Mouse (Mus musculus) CH12.LX (cell line): ENCODE measurements at regions not wholly inside any gene's neighbourhood (a gene's known extent, or its start where the extent isn't known, plus 50 kb on each side); places are given as distances from the start of the nearest gene placed in this dataset.

Source experiments
- DNase-seq: peaks from one replicate; pipeline ENCODE4 v3.0.0-alpha.2; 2013; ENCODE audit errors: extremely low read depth
- H3K27ac ChIP-seq: 2 replicates; pipeline ENCODE4 v1.5.1; 2012; ENCODE audit warnings: low read depth, mild to moderate bottlenecking, control low read depth, moderate library complexity; ENCODE audit not compliant: insufficient read depth
- H3K27me3 ChIP-seq: replicated peaks from 2 replicates; pipeline ENCODE3; 2012; ENCODE audit warnings: inconsistent platforms
- H3K36me3 ChIP-seq, 2 experiments: replicated peaks in 1 of 2; 2 replicates each; pipeline versions ENCODE3 to v1.6.1; 2012; ENCODE audit warnings: inconsistent platforms in 1 of 2, low read length in 1 of 2, mild to moderate bottlenecking in 1 of 2, mixed read lengths in 1 of 2, moderate library complexity in 1 of 2; ENCODE audit not compliant: control insufficient read depth in 1 of 2, insufficient read depth in 1 of 2
- H3K4me1 ChIP-seq, 2 experiments: 2 replicates each; pipeline ENCODE4 v1.6.1; 2012; ENCODE audit warnings: inconsistent platforms in 1 of 2, moderate library complexity in 1 of 2; ENCODE audit not compliant: insufficient read depth in 2 of 2, control insufficient read depth in 1 of 2
- H3K4me2 ChIP-seq: 2 replicates; pipeline ENCODE4 v1.6.1; 2012; ENCODE audit warnings: low read depth, mild to moderate bottlenecking, control low read depth; ENCODE audit not compliant: poor library complexity, insufficient read depth, severe bottlenecking
- H3K4me3 ChIP-seq, 3 experiments: fragments of 150-350 bp in 1 of 3; sonication (generic) in 1 of 3; replicated peaks in 1 of 3; 2 replicates each; pipeline versions ENCODE3 to v1.5.1; 2011 to 2012; ENCODE audit warnings: low read depth in 2 of 3, low read length in 2 of 3, mild to moderate bottlenecking in 2 of 3, moderate library complexity in 2 of 3, control low read depth in 1 of 3, improper control_type of control experiment in 1 of 3, inconsistent platforms in 1 of 3, mixed read lengths in 1 of 3; ENCODE audit not compliant: poor library complexity in 1 of 3
- H3K79me2 ChIP-seq: replicated peaks from 2 replicates; pipeline ENCODE4 v1.6.1; 2012; ENCODE audit warnings: mild to moderate bottlenecking, moderate library complexity; ENCODE audit not compliant: control insufficient read depth, poor library complexity, insufficient read depth, severe bottlenecking; ENCODE audit errors: extremely low read depth
- H3K9ac ChIP-seq: 2 replicates; pipeline ENCODE4 v1.6.1; 2012; ENCODE audit warnings: low read depth, mild to moderate bottlenecking, control low read depth, moderate library complexity; ENCODE audit not compliant: insufficient read depth
- H3K9me3 ChIP-seq: replicated peaks from 2 replicates; pipeline ENCODE3; 2012; ENCODE audit warnings: low read length, inconsistent platforms, mixed read lengths
- CHD1 ChIP-seq: IDR thresholded peaks from 2 replicates; pipeline ENCODE4 v1.6.1; 2012; ENCODE audit warnings: low read depth, low read length, improper control_type of control experiment, inconsistent platforms
- CHD2 ChIP-seq: IDR thresholded peaks from 2 replicates; pipeline ENCODE4 v1.6.1; 2011; ENCODE audit warnings: low read length, improper control_type of control experiment
- E2F4 ChIP-seq: IDR thresholded peaks from 2 replicates; pipeline ENCODE4 v1.6.1; 2011; ENCODE audit warnings: low read depth, low read length, improper control_type of control experiment; ENCODE audit not compliant: insufficient replicate concordance
- HCFC1 ChIP-seq: IDR thresholded peaks from 2 replicates; pipeline ENCODE4 v1.6.1; 2012; ENCODE audit warnings: low read depth, mild to moderate bottlenecking, inconsistent platforms, low read length, improper control_type of control experiment
- IRF4 ChIP-seq: IDR thresholded peaks from 2 replicates; pipeline ENCODE4 v1.6.1; 2014; ENCODE audit warnings: low read depth, mild to moderate bottlenecking, inconsistent platforms, low read length, improper control_type of control experiment
- JUN ChIP-seq: IDR thresholded peaks from 2 replicates; pipeline ENCODE4 v1.6.1; 2011; ENCODE audit warnings: low read depth, mild to moderate bottlenecking, low read length, improper control_type of control experiment, moderate library complexity; ENCODE audit not compliant: insufficient read depth
- JUND ChIP-seq: conservative IDR thresholded peaks from 2 replicates; pipeline ENCODE4 v1.6.1; 2011; ENCODE audit warnings: low read depth, low read length, improper control_type of control experiment
- MAFK ChIP-seq: IDR thresholded peaks from 2 replicates; pipeline ENCODE4 v1.6.1; 2011; ENCODE audit warnings: low read length, improper control_type of control experiment; ENCODE audit not compliant: insufficient replicate concordance
- MAZ ChIP-seq: IDR thresholded peaks from 2 replicates; pipeline ENCODE4 v1.6.1; 2012; ENCODE audit warnings: low read depth, mild to moderate bottlenecking, inconsistent platforms, low read length, improper control_type of control experiment, moderate library complexity
- MXI1 ChIP-seq: IDR thresholded peaks from 2 replicates; pipeline ENCODE4 v1.6.1; 2011; ENCODE audit warnings: mild to moderate bottlenecking, low read depth, low read length, improper control_type of control experiment
- NELFE ChIP-seq: IDR thresholded peaks from 2 replicates; pipeline ENCODE4 v1.6.1; 2011; ENCODE audit warnings: low read depth, low read length, improper control_type of control experiment
- NRF1 ChIP-seq: IDR thresholded peaks from 2 replicates; pipeline ENCODE4 v1.6.1; 2014; ENCODE audit warnings: low read depth, mild to moderate bottlenecking, inconsistent platforms, low read length, improper control_type of control experiment, moderate library complexity
- POLR2A ChIP-seq: IDR thresholded peaks from 2 replicates; pipeline ENCODE4 v1.6.1; 2011; ENCODE audit warnings: low read depth, mild to moderate bottlenecking, improper control_type of control experiment, low read length
- RCOR1 ChIP-seq: conservative IDR thresholded peaks from 2 replicates; pipeline ENCODE4 v1.6.1; 2012; ENCODE audit warnings: low read depth, mild to moderate bottlenecking, inconsistent platforms, low read length, improper control_type of control experiment
- SMC3 ChIP-seq: IDR thresholded peaks from 2 replicates; pipeline ENCODE4 v1.6.1; 2011; ENCODE audit warnings: low read depth, low read length, improper control_type of control experiment
- UBTF ChIP-seq: IDR thresholded peaks from 2 replicates; pipeline ENCODE4 v1.6.1; 2012; ENCODE audit warnings: low read depth, mild to moderate bottlenecking, inconsistent platforms, low read length, improper control_type of control experiment, moderate library complexity
- USF2 ChIP-seq: conservative IDR thresholded peaks from 2 replicates; pipeline ENCODE4 v1.6.1; 2011; ENCODE audit warnings: low read depth, low read length, improper control_type of control experiment
- ZKSCAN1 ChIP-seq: IDR thresholded peaks from 2 replicates; pipeline ENCODE4 v1.6.1; 2012; ENCODE audit warnings: low read depth, inconsistent platforms, low read length, improper control_type of control experiment, borderline replicate concordance
- ZMIZ1 ChIP-seq: IDR thresholded peaks from 2 replicates; pipeline ENCODE4 v1.6.1; 2012; ENCODE audit warnings: low read depth, mild to moderate bottlenecking, inconsistent platforms, low read length, improper control_type of control experiment
- dilution Hi-C: fragments of 300-500 bp; cut with MboI; formaldehyde crosslinking; loops from 2 replicates; pipeline ENCODE4 v1.14.3; 2020; ENCODE audit warnings: low sequenced_read_pairs; ENCODE audit not compliant: extremely low pct_unique_long_range_greater_than_20kb, extremely low pct_ligation_motif_present
- in situ Hi-C: fragments of 300-500 bp; cut with MboI; formaldehyde crosslinking; loops from 3 replicates; pipeline ENCODE4 v1.14.3; 2019; ENCODE audit warnings: low sequenced_read_pairs, low pct_ligation_motif_present, low pct_unique_long_range_greater_than_20kb, mixed read lengths

DNA sequence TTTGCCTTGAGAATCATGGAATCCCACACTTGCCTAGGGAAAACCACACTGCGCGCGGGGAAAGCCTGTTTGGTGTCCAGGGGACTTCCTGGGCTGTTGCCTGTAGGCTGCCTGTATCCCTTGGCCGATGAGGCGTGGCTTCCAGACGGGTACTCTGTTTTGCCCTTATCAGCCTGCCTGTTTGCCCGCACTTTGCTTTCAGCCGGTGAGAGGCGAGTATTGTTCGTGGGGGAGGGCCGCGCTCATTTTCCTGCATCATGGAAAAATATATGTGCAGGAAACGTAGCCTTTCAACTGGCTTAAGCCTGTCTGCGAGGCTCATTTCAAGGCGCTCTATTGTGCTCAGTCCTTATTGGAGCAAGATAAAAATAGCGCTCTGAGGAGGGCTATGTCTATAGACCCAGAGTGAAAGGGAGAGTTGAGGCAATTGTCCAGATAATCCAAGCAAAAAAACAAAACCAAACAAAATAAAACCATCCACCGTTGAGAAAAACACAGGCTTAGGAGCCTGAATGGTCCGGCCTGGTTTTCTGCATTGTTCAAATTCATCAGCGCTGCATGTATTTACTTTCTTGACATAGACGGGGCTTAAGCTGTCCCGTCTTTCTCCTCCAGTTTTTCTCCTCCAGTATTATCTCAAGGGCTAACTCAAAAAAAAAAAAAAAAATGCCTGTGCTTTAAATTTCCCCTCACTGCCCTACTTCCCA is 67.9 kb downstream of the Klf5 start:
- Histone ChIP-seq H3K4me2 (no peak overlapping the region), H3K9ac (no peak overlapping the region), H3K9me3 (no peaks in the 10 kb centered on the region), H3K79me2 (no peaks in the 10 kb centered on the region), H3K4me3 (no peak overlapping the region), H3K36me3 (no peaks in the 10 kb centered on the region), H3K27ac (no peak overlapping the region), H3K27me3 (no peaks in the 10 kb centered on the region), H3K4me1 (no peaks in the 10 kb centered on the region)
- dilution Hi-C loops: no loop called here
- TF ChIP-seq CHD2: no peak
- TF ChIP-seq USF2: no peak
- no peak for TF ChIP-seq ZMIZ1
- no peak for TF ChIP-seq ZKSCAN1
- TF ChIP-seq RCOR1: no peak
- TF ChIP-seq UBTF: no peak
- no peak for TF ChIP-seq HCFC1
- TF ChIP-seq POLR2A: no peak
- TF ChIP-seq CHD1: no peak
- no peak for TF ChIP-seq MXI1
- DNase-seq: no peak
- in situ Hi-C loops: no loop called here

DNA sequence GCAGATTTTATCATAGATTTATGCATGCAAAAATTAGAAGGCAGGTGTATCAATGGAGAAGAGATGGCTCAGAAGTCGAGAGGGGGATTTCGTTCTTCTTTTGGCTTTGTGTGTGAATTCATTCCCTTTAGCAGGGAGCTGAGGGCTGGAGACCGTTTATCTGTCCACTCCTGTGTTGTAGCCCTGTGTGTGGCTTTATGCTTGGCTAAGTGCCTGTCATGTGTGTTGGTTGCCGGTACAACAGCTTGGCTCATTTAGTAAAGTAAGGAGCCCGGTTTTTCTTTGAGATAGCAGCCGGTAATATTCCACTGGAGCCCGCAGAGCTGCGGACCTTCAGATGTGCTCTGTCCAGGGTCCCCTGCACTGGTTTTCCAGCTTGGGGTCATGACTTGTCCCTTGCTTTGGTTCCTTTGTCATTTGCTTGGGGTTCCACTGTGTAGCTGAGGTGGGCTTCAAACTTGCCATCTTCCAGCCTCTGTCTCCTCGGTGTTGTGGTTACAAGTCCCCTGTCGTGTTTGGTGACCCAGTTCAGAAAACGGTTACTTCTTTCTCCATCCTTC is 68.6 kb downstream of the Klf5 start:
- TF ChIP-seq IRF4 (no peak), RCOR1 (no peak), JUND (no peak), E2F4 (no peak)
- TF ChIP-seq, all 38 proteins: peak for 0
- no peaks in the 10 kb centered on the region for H3K27me3 ChIP-seq
- H3K36me3 ChIP-seq: no peaks in the 10 kb centered on the region
- H3K9me3 ChIP-seq: no peaks in the 10 kb centered on the region
- no peak overlapping the region for H3K27ac ChIP-seq
- H3K9ac ChIP-seq: no peak overlapping the region
- dilution Hi-C loops: no loop called here
- H3K4me1 ChIP-seq: no peaks in the 10 kb centered on the region
- H3K4me2 ChIP-seq: no peak overlapping the region
- DNase-seq: no peak
- no peak overlapping the region for H3K4me3 ChIP-seq
- in situ Hi-C loops: no loop called here
- no peaks in the 10 kb centered on the region for H3K79me2 ChIP-seq

DNA sequence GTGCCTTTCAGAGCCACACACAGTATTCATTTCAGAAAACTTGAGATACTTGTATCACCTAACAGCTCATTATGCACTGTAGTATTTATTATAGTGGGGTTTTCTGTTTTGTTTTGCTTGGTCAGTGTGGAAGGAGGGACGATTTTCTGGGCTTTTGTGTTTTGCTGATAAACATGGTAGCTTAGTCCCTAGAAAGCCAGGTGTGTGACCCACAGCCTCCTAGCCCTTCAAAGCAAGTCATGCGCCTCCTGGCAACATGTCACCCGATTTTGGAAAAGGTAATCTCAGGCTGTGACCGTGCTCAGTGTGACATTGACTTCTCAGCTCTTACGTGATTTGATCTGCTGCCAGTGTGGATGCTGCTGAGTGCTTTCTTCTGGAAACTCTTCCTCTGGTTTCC is 70.9 kb downstream of the Klf5 start:
- in situ Hi-C loops (no loop called here), dilution Hi-C loops (no loop called here)
- H3K27me3 ChIP-seq: no peaks in the 10 kb centered on the region
- no peak for TF ChIP-seq CHD2
- TF ChIP-seq ZMIZ1: no peak
- no peak for TF ChIP-seq JUN
- TF ChIP-seq MXI1: no peak
- TF ChIP-seq NELFE: no peak
- TF ChIP-seq MAZ: no peak
- no peak for TF ChIP-seq MAFK
- no peak for TF ChIP-seq SMC3
- no peak for TF ChIP-seq RCOR1
- TF ChIP-seq NRF1: no peak
- no peak for TF ChIP-seq HCFC1
- no peak overlapping the region for H3K9ac ChIP-seq
- no peaks in the 10 kb centered on the region for H3K79me2 ChIP-seq
- no peaks in the 10 kb centered on the region for H3K9me3 ChIP-seq
- peaks cover 0 to 3% of the 10 kb centered on the region in 2 experiments; a peak in 1 of 4 replicates for H3K4me1 ChIP-seq
- no peak overlapping the region for H3K27ac ChIP-seq
- no peak overlapping the region for H3K4me3 ChIP-seq
- H3K36me3 ChIP-seq: no peaks in the 10 kb centered on the region
- no peak for DNase-seq
- no peak overlapping the region for H3K4me2 ChIP-seq
